Mouse (Mus musculus) liver, postnatal 0 days (tissue): ENCODE results near the gene Cpa2. TPM values are rescaled to one million over a fixed set of nuclear protein-coding genes. Genes with fewer than 3 reads are reported as not detected.

Source experiments
- ATAC-seq: fragments of 200-750 bp; cut with Nextera tagmentation; 2 replicates; pipeline ENCODE4 v1.8.0; 2017; ENCODE audit warnings: mild to moderate bottlenecking, moderate library complexity
- DNase-seq: peaks from one replicate; pipeline ENCODE4 v3.0.0-alpha.2; 2016
- H3K27ac ChIP-seq: fragments of 300-500 bp; sonication (generic); 2 replicates; pipeline ENCODE4 v1.5.1; 2014; ENCODE audit warnings: antibody characterized with exemption, moderate library complexity, mild to moderate bottlenecking, low read depth
- H3K27me3 ChIP-seq: fragments of 300-500 bp; sonication (generic); 2 replicates; pipeline ENCODE4 v1.6.1; 2014; ENCODE audit warnings: low read length, control low read depth, mixed read lengths; ENCODE audit not compliant: insufficient read depth
- H3K36me3 ChIP-seq: fragments of 300-500 bp; sonication (generic); replicated peaks from 2 replicates; pipeline ENCODE4 v1.6.1; 2014; ENCODE audit warnings: mild to moderate bottlenecking, control low read depth, low read length, moderate library complexity, mixed read lengths; ENCODE audit not compliant: insufficient read depth
- H3K4me1 ChIP-seq: fragments of 300-500 bp; sonication (generic); 2 replicates; pipeline ENCODE4 v1.6.1; 2014; ENCODE audit warnings: antibody characterized with exemption, mild to moderate bottlenecking, control low read depth; ENCODE audit not compliant: insufficient read depth
- H3K4me2 ChIP-seq: fragments of 300-500 bp; sonication (generic); 2 replicates; pipeline ENCODE4 v1.6.1; 2014; ENCODE audit warnings: low read depth, mild to moderate bottlenecking, low read length, moderate library complexity, mixed read lengths
- H3K4me3 ChIP-seq: fragments of 300-500 bp; sonication (generic); 2 replicates; pipeline ENCODE4 v1.5.1; 2014; ENCODE audit warnings: low read depth, low read length
- H3K9ac ChIP-seq: fragments of 300-500 bp; sonication (generic); replicated peaks from 2 replicates; pipeline ENCODE4 v1.6.1; 2014; ENCODE audit warnings: mild to moderate bottlenecking, moderate library complexity
- H3K9me3 ChIP-seq: fragments of 300-500 bp; sonication (generic); 2 replicates; pipeline ENCODE4 v1.6.1; 2016; ENCODE audit warnings: mild to moderate bottlenecking, control low read depth, low read length, mixed read lengths
- CTCF ChIP-seq: sonication (generic); IDR thresholded peaks from 2 replicates; pipeline ENCODE4 v1.5.1; 2016; ENCODE audit warnings: antibody characterized with exemption, low read depth
- EP300 ChIP-seq: IDR thresholded peaks from 2 replicates; pipeline ENCODE4 v1.6.1; 2016; ENCODE audit warnings: antibody characterized with exemption, low read depth, mild to moderate bottlenecking
- WGBS: fragments of 180-500 bp; shearing (Covaris S2); extraction: QIAGEN DNeasy Blood & Tissue Kit; methylation state at CpG from one replicate; pipeline ENCODE4 v1.1.7; 2014; ENCODE audit not compliant: insufficient replicate concordance; 5-methylcytosine and 5-hydroxymethylcytosine counted together
- polyA plus RNA-seq: library from polyadenylated mRNA; unstranded; fragments of >200 nt; fragmentation: Nextera tagmentation; extraction: Ambion mirVana; gene quantifications from 2 replicates; pipeline ENCODE4 v1.2.1, GENCODE M21; 2015

Gene Cpa2
- polyA plus RNA-seq, 1 experiment from 2014 or later = 0.63 TPM

DNA sequence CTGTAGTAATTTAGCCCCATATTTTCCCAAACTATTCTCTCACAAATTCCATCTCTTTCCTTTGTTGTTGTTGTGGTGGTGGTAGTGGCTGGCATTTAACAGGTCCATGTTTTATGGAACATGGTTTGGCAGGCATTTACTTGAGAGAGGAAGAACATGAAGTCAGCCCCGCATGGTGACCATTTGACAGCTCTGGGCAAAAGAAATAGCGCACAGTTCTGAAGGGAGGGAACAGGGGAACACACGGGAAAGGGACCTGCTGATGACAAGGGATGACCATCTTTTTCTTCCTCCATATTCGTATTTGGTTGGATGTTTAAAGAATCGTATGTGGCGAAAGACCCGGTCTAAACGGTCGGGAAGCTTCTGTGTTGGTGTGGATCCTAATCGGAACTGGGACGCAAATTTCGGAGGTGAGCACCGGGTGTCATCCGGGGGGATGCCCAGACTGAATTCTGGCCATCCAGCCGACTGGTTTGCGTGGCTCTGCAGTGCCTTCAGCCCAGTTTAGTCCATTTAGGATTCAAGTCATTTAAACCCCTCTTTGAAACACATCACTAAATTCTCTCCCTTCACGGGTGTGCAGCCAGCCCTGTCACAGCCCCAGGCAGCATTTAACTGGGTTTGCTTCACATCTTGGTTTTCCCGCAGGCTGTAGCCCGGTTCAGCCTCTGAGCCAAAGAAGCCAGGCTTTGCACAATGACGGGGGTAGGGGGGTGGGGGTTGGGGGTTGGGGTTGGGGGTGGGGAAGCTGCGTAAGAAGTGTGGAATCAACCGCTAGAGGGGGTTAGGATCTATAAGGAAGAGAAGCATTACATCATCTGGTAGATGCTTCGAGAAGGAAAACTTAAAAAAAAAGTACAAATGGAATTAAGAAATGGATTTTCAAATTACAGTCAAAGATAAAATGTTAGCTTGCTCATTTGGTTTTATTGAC lies 10.5 kb downstream of the Cpa2 start:
- 26% methylated on average over 23 of the region's 23 CpGs for WGBS
- Histone ChIP-seq H3K27me3 (0 out of 2 replicates have a peak, but pooled peaks cover 3% of the 10 kb centered on the region), H3K4me1 (0 out of 2 replicates have a peak, but pooled peaks cover 4% of the 10 kb centered on the region), H3K4me3 (no peak overlapping the region), H3K27ac (no peak overlapping the region), H3K4me2 (peak overlapping the region; percentile 46), H3K9me3 (no peaks in the 10 kb centered on the region), H3K9ac (no peak overlapping the region), H3K36me3 (no peaks in the 10 kb centered on the region)
- TF ChIP-seq CTCF (0 out of 2 replicates have a peak, but pooled peaks have one; percentile 7), EP300 (no peak)
- DNase-seq (no peak), ATAC-seq (no peak)

GRCm38 (mm10) chr6:30552628-30553027 lies 11.2 kb downstream of the Cpa2 start:
- 49% methylated on average over 6 of the region's 6 CpGs for WGBS
- TF ChIP-seq CTCF (no peak), EP300 (no peak)
- Histone ChIP-seq H3K27ac (no peak overlapping the region), H3K4me3 (no peak overlapping the region), H3K9me3 (no peaks in the 10 kb centered on the region), H3K4me1 (0 out of 2 replicates have a peak, but pooled peaks cover 4% of the 10 kb centered on the region), H3K4me2 (peak overlapping the region; percentile 46; the same call in 1 of the 2 replicates), H3K9ac (no peak overlapping the region), H3K36me3 (no peaks in the 10 kb centered on the region), H3K27me3 (0 out of 2 replicates have a peak, but pooled peaks cover 3% of the 10 kb centered on the region)
- DNase-seq = no peak
- ATAC-seq = no peak

DNA sequence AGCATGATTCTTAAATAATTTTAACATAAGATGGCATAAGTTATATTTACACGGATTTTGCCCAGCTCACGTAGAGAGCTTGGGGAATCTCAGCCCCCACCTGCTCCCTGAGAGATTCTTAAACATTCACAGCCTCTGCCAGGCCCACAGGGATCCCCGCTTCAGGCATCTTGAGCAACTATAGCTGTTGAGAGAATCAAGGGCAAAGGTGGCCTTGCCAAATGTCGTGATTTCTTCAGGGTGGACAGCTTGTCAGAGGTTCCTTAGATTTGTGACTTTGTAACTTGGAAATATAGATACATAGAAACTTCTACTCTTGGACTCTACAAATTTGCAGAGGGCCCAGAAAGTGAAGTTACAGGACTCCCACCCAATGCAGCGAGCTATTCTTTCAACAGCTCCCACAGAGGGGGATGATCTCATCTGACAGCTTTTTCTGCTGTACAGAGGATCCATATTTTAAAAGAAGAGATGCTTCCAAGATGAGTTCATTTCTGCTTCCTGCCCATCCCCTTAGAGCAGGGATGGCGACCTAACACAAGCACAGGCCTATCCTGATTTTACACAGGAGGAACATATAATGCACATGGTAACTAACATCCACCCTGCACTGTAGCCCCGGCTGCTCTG lies 12.1 kb downstream of the Cpa2 start:
- Histone ChIP-seq H3K27ac (no peak overlapping the region), H3K36me3 (no peaks in the 10 kb centered on the region), H3K9ac (no peak overlapping the region), H3K4me3 (no peak overlapping the region), H3K4me1 (0 out of 2 replicates have a peak, but pooled peaks cover 4% of the 10 kb centered on the region), H3K27me3 (0 out of 2 replicates have a peak, but pooled peaks cover 3% of the 10 kb centered on the region), H3K9me3 (no peaks in the 10 kb centered on the region), H3K4me2 (no peak overlapping the region)
- TF ChIP-seq CTCF (no peak), EP300 (no peak)
- WGBS = 75% methylated on average over 7 of the region's 7 CpGs
- no peak for DNase-seq
- ATAC-seq = no peak

DNA sequence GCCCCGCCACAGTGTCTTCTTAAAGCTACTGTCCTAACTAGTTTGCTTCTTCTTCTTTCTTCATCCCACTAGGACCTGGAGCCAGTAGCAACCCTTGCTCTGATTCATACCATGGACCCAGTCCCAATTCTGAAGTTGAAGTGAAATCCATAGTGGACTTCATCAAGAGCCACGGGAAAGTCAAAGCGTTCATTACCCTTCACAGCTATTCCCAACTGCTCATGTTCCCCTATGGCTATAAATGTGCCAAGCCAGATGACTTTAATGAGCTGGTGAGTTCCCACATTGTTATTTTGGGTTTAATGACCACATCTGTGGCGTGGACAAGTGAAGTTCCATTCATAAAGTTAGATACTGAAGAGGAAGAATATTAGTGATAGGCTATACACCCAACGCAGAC lies 12.7 kb downstream of the Cpa2 start:
- Histone ChIP-seq H3K27me3 (peaks cover 5% of the 10 kb centered on the region; the same call in 1 of the 2 replicates), H3K27ac (no peak overlapping the region), H3K4me2 (no peak overlapping the region), H3K36me3 (no peaks in the 10 kb centered on the region), H3K9ac (no peak overlapping the region), H3K9me3 (no peaks in the 10 kb centered on the region), H3K4me1 (0 out of 2 replicates have a peak, but pooled peaks cover 2% of the 10 kb centered on the region), H3K4me3 (no peak overlapping the region)
- WGBS = 79% methylated on average over 5 of the region's 5 CpGs
- no peak for DNase-seq
- TF ChIP-seq EP300 (no peak), CTCF (no peak)
- no peak for ATAC-seq

GRCm38 (mm10) chr6:30554621-30555170 lies 13.3 kb downstream of the Cpa2 start:
- ATAC-seq (no peak), DNase-seq (no peak)
- Histone ChIP-seq H3K27me3 (peaks cover 6% of the 10 kb centered on the region; the same call in 1 of the 2 replicates), H3K27ac (no peak overlapping the region), H3K4me3 (no peak overlapping the region), H3K4me2 (no peak overlapping the region), H3K4me1 (no peaks in the 10 kb centered on the region), H3K9ac (no peak overlapping the region), H3K9me3 (no peaks in the 10 kb centered on the region), H3K36me3 (no peaks in the 10 kb centered on the region)
- TF ChIP-seq EP300 (no peak), CTCF (no peak)
- WGBS = 80% methylated on average over 5 of the region's 5 CpGs

GRCm38 (mm10) chr6:30556080-30556479 lies 14.7 kb downstream of the Cpa2 start:
- H3K9me3 ChIP-seq = no peaks in the 10 kb centered on the region
- no peak for DNase-seq
- no peaks in the 10 kb centered on the region for H3K4me1 ChIP-seq
- H3K27me3 ChIP-seq = peaks cover 6% of the 10 kb centered on the region; the same call in 1 of the 2 replicates
- no peak overlapping the region for H3K27ac ChIP-seq
- no peak for TF ChIP-seq CTCF
- TF ChIP-seq EP300 = no peak
- no peak for ATAC-seq
- 40% methylated on average over 6 of the region's 9 CpGs for WGBS
- H3K4me2 ChIP-seq = no peak overlapping the region
- no peaks in the 10 kb centered on the region for H3K36me3 ChIP-seq
- no peak overlapping the region for H3K4me3 ChIP-seq
- no peak overlapping the region for H3K9ac ChIP-seq
